Mouse (Mus musculus) kidney, adult 9 months (tissue): ENCODE measurements at regions not wholly inside any gene's neighbourhood (a gene's known extent, or its start where the extent isn't known, plus 50 kb on each side); places are given as distances from the start of the nearest gene placed in this dataset.

Experiments
- DNase-seq: peaks from one replicate; pipeline ENCODE4 v3.0.0; 2022

DNA sequence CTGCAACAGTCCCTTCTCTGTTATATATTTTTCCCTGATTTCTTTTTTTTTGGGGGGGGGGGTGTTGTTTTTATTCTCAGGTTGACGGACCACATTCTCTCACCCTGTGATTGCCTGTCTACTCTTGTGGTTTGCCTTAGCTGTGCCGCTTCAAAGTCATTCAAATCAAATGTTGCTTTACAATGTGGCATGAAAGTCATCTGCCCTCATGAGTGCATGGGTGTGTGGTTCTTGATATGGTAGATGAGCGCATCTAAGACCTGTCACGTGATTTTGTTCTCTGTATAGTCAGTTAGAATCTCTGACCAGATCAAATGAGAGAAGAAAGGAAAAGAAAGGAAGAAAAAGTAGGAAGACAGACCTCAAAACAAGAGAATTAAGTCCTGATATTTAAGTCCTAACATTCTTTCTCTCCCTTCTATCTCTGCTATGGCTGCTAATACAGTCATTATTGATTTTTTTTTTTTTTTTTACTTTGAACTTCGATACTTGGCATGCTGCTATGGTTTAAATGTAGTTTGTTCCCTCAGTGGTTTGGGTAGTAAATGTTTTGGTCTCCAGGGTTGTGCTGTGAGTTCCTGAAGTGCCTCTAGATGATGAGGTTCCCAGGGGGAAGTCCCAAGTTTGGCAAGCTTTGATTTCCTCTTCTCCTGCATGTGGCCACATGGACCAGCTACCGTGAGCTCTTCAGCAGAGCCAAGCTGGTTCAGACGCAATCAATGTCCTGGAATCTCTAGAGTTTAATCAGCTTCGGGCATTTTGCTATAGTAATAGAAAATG is 91.2 kb upstream of the Npas2 start:
- no peak for DNase-seq

GRCm38 (mm10) chr1:39102989-39103910 is 90.3 kb upstream of the Npas2 start:
- DNase-seq, result peak; percentile 69

DNA sequence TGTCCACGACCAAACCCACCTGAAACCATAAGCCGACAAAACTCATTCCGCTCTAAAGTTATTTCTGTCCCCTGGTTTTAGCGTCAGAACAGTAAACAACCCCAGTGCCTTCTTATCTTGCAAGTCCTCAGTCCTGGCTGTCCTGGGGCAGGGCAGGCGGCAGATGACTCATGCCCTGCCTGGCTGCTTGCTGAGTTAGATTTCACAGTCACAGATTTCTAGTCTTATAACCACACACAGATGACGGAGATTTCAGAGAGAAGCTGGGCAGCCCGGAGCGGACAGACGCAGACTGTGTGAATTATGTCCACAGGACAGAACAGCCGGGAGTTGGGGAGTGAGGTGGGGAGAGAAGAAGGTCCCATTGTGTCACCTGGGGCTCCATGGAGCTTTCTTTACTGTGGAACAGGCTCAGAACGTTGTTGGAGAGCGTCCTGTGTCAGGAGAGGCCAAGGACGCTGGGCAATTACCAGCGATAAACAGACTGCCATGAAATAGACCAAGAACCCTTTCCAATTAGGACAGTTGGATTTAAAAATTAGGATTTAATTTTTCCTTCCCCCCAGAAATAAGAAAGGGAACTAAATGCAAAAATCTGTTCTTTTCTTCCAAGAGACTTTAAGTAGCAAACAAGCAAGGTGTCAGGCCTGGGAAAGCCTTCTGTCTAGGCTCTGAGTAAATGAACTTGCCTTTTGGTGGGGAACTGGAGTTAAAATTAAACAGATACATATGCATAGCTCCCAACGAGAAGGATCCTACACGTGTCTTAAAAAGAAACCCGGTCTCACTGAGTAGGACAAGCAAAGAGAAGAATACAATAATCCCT is 87.8 kb upstream of the Npas2 start:
- no peak for DNase-seq

GRCm38 (mm10) chr1:39106372-39106643 is 87.2 kb upstream of the Npas2 start:
- DNase-seq, result no peak

DNA sequence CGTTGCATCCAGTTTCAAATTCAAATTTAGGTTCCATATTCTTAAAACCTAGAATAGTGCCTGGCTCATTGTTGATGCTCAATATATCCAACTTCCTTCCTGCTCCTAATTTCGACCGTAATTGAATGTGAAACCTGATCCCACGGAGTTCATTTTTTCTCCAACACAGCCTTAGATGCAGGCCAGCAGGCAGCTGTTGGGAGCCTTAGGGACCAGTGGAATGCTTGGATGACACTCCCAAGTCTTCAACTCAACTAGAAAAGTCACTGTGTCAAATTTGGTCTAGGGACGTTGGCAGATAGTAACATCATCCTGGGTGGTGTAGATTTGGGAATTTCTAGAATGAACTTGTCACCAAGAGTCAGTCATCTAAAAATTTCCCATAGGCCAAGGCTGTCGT is 86.9 kb upstream of the Npas2 start:
- no peak for DNase-seq

- DNase-seq, result no peak
These were observed 77.2 kb upstream of the Npas2 start for GRCm38 (mm10) chr1:39116319-39116718.

- no peak for DNase-seq
These were observed 71.1 kb upstream of the Npas2 start for GRCm38 (mm10) chr1:39122316-39123015.

DNA sequence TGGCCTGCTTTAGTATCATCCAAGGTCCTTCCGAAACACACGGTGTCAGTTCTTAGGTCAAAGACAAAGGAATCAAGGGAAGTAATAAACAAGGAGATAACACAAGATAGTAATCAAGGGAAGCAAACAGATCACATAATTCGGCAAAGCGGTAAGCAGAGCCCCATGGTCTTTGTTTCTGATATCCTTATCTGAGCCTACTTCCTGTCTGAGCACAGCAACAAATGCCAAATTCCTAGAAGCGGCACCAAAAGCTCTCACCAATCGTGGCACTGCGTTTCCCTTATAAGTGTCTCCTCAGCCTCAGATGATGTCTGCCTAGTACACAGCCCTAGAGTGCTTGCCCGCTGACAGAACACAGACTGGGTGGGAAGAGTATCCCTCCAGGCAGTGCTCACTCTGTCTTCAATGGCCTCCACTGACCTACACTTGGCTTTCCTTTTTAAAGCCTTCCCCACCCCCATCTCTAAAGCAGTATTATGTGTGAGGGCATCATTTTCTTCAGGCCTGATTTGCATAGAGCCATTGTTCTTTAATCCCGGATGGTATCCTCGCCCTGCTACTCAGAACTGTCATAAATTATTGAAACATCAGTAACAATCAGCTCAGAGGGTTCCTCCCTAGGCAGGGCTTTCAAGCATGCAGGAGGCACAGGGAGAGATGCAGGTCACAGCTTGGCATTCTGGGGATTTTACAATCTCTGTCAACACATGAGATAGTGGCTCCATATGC is 70.3 kb upstream of the Npas2 start:
- DNase-seq, result no peak

DNA sequence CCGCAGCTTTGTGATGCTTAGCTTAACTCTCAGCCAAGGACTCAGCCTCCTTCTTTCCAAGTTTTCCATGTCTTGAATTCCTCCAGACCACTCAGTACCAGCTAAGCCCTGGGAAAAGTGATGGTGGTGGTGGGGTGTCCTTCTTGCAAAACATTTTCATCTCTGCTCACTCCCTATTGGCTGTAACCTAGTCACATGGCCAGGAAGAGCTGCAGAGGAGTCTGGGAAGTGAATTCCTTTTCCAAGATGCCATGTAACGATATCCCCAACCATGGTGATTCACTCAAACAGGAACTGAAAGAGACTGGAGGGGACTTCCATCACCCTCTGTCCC is 69.8 kb upstream of the Npas2 start:
- no peak for DNase-seq

- DNase-seq, result no peak
These were observed 59.0 kb upstream of the Npas2 start for GRCm38 (mm10) chr1:39134521-39134920.

GRCm38 (mm10) chr1:39143054-39143453 is 50.5 kb upstream of the Npas2 start:
- no peak for DNase-seq

DNA sequence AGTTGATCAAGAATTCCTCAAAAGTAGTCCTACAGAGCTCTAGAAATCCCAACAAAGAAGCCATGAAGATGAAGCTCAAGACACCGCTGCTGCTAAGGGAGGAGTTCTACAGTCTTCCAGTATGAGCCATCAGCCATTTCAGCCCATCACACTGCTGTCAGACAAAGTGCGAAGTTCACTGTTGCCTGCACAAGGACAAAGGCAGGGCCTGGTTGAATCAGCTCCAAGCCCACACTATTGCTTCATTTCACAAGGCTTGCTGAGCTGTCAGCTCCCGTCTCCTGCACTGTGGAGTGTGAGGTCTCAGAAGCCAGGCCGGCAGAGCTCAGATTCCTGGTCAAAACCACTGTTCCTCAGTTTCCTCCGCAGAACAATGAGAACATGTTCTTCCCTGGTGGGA is 49.9 kb upstream of the Npas2 start:
- DNase-seq, result peak; percentile 70
